Mouse (Mus musculus): ENCODE data around the gene Nmur1.

Gene Nmur1

GRCm38 (mm10) chr1:86440887-86441723 lies 15.1 kb upstream of the Nmur1 start:
- DNase-seq (ENCODE audit: low spot score), result no peak

GRCm38 (mm10) chr1:86440171-86440886 lies 14.3 kb upstream of the Nmur1 start:
- DNase-seq (ENCODE audit: low spot score), result peak; percentile 93

- no peak for DNase-seq (ENCODE audit: low spot score)
These were observed 13.6 kb upstream of the Nmur1 start for GRCm38 (mm10) chr1:86439487-86440170.

- DNase-seq (ENCODE audit: low spot score), result no peak
These were observed 12.5 kb upstream of the Nmur1 start for GRCm38 (mm10) chr1:86438501-86438900.

- no peak for DNase-seq (ENCODE audit: low spot score)
These were observed 11.9 kb upstream of the Nmur1 start for GRCm38 (mm10) chr1:86438014-86438319.

GRCm38 (mm10) chr1:86437219-86438013 lies 11.4 kb upstream of the Nmur1 start:
- DNase-seq (ENCODE audit: low spot score), result no peak

- DNase-seq (ENCODE audit: low spot score), result peak; percentile 58
These were observed 9.3 kb upstream of the Nmur1 start for GRCm38 (mm10) chr1:86435302-86435821.

- peak; percentile 96 for DNase-seq (ENCODE audit: low spot score)
These were observed 8.6 kb upstream of the Nmur1 start for GRCm38 (mm10) chr1:86434439-86435201.

GRCm38 (mm10) chr1:86434001-86434400 lies 8.0 kb upstream of the Nmur1 start:
- DNase-seq (ENCODE audit: low spot score), result no peak

- DNase-seq (ENCODE audit: low spot score), result no peak
These were observed 7.3 kb upstream of the Nmur1 start for GRCm38 (mm10) chr1:86433359-86433758.

- no peak for DNase-seq (ENCODE audit: low spot score)
These were observed 6.8 kb upstream of the Nmur1 start for GRCm38 (mm10) chr1:86432778-86433177.

- DNase-seq (ENCODE audit: low spot score), result peak; percentile 77
These were observed 4.0 kb upstream of the Nmur1 start for GRCm38 (mm10) chr1:86430056-86430455.

- no peak for DNase-seq (ENCODE audit: low spot score)
These were observed 1.0 kb downstream of the Nmur1 start for GRCm38 (mm10) chr1:86424835-86425547.

GRCm38 (mm10) chr1:86424336-86424735 lies 1.7 kb downstream of the Nmur1 start:
- DNase-seq (ENCODE audit: low spot score), result no peak

GRCm38 (mm10) chr1:86423879-86424278 lies 2.1 kb downstream of the Nmur1 start:
- DNase-seq (ENCODE audit: low spot score), result no peak

GRCm38 (mm10) chr1:86421007-86421406 lies 5.0 kb downstream of the Nmur1 start:
- no peak for DNase-seq (ENCODE audit: low spot score)

GRCm38 (mm10) chr1:86416321-86416720 lies 9.7 kb downstream of the Nmur1 start:
- no peak for DNase-seq (ENCODE audit: low spot score)

- DNase-seq (ENCODE audit: low spot score), result no peak
These were observed 10.3 kb downstream of the Nmur1 start for GRCm38 (mm10) chr1:86415612-86416184.

GRCm38 (mm10) chr1:86415144-86415543 lies 10.9 kb downstream of the Nmur1 start:
- no peak for DNase-seq (ENCODE audit: low spot score)

- DNase-seq (ENCODE audit: low spot score), result no peak
These were observed 11.3 kb downstream of the Nmur1 start for GRCm38 (mm10) chr1:86414715-86415114.

All from layer of hippocampus, adult 9-10 months (tissue).